Comparison of ENCODE assay signal across 25 mouse cellular contexts in the genomic region with DNA sequence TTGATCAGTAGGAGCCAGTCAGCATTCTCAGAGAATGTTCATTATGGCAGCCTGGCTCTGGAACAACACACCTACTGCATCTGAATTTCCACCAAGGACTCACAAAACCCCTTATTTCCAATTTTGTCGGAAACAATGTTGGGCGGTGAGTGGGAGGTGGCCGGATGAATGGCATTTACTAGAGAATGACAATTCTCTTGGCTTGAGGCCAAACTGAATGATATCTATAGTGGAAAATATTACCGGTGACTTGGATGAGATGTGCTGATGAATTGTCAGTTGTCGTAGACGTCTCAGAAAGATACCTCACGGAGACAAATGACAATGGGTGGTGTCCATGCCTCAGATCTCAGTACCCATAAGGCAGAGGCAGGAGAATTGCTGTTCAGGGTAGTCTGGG.
"Had no signal": no experiment of that assay in that cellular context is flagged by ENCODE, and none has a peak within 500 bp of the region (broad histone marks: within the 10 kb centered on the region; RNA-seq: fewer than 3 reads in every experiment).

No protein-coding gene starts in this region.

- H3K27me3 ChIP-seq: heart, embryonic 12.5 days; hindbrain, embryonic 12.5 days; limb, embryonic 15.5 days had no signal

- H3K27ac ChIP-seq: gastrocnemius, adult 2 months; heart, embryonic 10.5 days; hindbrain, embryonic 10.5 days; hindbrain, embryonic 12.5 days; hindbrain, embryonic 14.5 days; layer of hippocampus, adult 2 months; left cerebral cortex, adult 2 months; limb, embryonic 15.5 days; liver, embryonic 12.5 days; liver, embryonic 14.5 days had no signal

- ATAC-seq: hindbrain, embryonic 16.5 days; intestine, embryonic 16.5 days; liver, embryonic 12.5 days had no signal

- H3K4me1 ChIP-seq: liver, embryonic 12.5 days had no signal

- DNase-seq: gastrocnemius, adult 2 months; gastrocnemius, postnatal 10 days; gastrocnemius, postnatal 25 days; heart, adult 18-20 months; heart, postnatal 10 days; heart, postnatal 4 days; kidney, adult 11 months; kidney, adult 8-10 months; kidney, postnatal 10 days; kidney, postnatal 25 days; kidney, postnatal 4 days; left cerebral cortex, postnatal 4 days had no signal

- H3K4me3 ChIP-seq: gastrocnemius, adult 2 months; heart, embryonic 10.5 days; heart, embryonic 12.5 days; hindbrain, embryonic 10.5 days; hindbrain, embryonic 12.5 days; layer of hippocampus, adult 2 months; left cerebral cortex, adult 2 months; limb, embryonic 13.5 days; limb, embryonic 15.5 days; liver, embryonic 12.5 days had no signal

- H3K36me3 ChIP-seq: heart, embryonic 10.5 days; heart, embryonic 12.5 days; hindbrain, embryonic 10.5 days; hindbrain, embryonic 12.5 days; limb, embryonic 13.5 days; limb, embryonic 15.5 days; liver, embryonic 12.5 days had no signal
